Mouse (Mus musculus) ovary, adult 18-20 months (tissue): ENCODE results near the gene Phf12.
A peak's percentile ranks its signal among the peaks of the same experiment; 100 is the strongest.

Experiments
- DNase-seq: peaks from one replicate; pipeline ENCODE4 v3.0.0; 2022; ENCODE audit warnings: low spot score, mixed read lengths

The Phf12 gene

DNA sequence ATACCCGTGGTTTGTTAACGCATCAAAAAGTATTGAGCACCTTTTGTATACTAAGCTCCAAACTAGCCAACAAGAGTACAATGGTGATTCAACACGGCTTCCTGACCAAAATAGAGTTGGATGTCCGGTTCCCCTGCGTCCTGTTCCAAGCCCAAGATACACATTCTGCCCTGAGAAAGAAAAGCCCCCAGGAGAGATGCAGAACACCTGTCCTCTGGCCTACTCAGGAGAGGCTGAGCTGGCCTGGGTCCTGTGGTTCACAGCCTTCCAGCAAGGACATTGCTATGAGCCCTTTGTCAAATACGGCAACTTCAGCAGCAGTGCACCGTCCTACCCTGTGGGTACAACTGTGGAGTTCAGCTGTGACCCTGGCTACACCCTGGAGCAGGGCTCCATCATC is 9.0 kb upstream of the Phf12 start:
- no peak for DNase-seq

DNA sequence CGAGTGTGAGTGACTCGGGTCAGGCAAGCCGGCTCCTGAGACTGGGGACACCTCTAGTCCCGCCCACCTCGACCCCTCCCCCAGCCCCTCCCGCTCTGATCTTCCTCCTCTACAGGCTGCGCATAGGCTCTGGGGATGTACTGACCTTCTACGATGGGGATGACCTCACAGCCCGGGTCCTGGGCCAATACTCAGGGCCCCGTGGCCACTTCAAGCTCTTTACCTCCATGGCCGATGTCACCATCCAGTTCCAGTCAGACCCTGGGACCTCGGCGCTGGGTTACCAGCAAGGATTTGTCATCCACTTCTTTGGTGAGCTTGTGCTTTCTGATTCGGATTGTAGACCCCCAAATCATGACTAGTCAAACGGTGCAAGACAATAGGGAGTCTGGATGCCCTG is 8.2 kb upstream of the Phf12 start:
- DNase-seq: no peak

- DNase-seq: no peak
Measured at GRCm38 (mm10) chr11:77975873-77976272, 6.7 kb upstream of the Phf12 start.

DNA sequence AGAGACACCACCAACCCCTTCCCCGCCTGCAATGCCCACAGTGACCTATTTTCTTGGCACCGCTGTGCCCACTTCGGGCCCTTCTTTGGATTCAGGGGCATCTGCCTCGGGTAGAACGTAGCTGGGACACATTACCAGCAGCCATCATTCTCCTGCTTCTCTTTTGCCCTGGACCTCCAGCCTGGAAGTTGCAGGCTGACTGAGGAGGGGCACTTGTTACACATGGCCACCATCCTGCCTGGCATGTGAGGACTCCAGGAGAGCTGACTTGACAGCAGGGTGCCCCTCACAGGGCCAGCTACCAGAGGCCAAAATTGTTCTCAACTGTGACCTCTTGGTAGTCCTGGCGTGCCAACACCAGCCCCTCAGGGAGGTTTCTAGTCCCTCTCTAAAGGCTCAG is 4.4 kb upstream of the Phf12 start:
- DNase-seq: no peak

DNA sequence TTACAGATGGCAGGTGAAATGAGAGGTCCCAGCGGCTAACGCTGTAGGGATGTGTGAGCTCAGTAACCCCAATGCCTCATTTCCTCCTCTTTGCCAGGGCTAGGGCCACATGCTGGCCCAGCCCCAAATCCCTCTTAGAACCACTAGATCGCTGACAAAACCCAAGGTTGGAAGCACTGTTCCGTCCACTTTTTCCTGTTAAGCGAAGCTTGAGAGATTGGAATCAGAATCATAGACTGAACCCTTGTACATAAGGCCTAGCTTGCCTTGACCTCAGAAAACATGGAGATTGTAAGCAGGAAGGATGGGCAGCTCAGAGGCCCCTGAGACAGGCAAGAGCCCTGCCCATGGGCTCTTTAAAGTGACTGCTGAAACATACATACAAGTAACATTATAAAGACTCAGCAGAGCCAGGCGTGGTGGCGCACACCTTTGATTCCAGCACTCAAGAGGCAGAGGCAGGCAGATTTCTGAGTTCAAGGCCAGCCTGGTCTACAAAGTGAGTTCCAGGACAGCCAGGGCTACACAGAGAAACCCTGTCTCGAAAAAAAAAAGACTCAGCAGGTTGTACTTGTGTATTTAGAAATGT is 3.2 kb upstream of the Phf12 start:
- DNase-seq: no peak

DNA sequence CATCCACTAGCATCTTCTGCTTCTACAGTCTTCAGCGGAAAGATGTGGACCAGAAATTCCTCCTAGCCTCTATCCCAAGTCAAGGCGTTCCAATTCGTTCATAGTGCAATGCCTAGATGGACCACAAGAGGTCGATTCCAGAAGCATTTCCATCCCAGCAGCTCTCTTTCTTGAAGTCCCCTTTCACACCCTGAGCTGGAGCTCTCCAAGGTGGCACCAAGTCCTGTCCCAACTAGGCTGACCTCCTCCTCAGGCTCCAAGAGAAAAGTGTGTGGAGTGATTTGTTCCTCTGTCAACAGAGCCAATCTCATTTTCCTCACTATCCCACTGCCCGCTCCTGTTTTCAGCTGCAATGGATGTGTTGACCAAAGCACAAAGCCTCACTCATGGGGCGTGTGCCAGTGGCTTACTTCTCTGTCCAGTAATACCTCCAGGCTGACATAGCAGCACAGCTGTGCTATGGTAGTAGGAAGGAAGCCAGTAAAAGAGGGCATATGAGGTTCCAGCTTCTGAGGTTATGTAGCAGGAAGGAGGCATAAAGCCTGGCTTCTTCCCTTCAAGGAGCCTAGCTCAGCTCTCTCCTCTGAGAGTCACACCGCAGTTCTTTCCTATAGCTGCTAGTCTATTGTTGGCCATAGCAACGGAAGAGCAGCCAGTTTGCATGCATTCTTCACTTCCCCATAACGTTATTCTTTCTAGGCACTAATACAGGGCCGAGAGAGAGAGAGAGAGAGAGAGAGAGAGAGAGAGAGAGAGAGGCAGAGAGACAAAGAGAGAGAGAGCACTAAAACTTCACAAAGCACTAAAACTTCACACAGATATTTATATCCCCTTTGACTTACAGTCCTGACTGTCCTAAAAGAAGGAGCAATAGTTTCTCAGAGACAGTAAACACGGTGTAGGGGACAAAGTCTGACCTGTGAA is 2.0 kb upstream of the Phf12 start:
- DNase-seq: no peak

DNA sequence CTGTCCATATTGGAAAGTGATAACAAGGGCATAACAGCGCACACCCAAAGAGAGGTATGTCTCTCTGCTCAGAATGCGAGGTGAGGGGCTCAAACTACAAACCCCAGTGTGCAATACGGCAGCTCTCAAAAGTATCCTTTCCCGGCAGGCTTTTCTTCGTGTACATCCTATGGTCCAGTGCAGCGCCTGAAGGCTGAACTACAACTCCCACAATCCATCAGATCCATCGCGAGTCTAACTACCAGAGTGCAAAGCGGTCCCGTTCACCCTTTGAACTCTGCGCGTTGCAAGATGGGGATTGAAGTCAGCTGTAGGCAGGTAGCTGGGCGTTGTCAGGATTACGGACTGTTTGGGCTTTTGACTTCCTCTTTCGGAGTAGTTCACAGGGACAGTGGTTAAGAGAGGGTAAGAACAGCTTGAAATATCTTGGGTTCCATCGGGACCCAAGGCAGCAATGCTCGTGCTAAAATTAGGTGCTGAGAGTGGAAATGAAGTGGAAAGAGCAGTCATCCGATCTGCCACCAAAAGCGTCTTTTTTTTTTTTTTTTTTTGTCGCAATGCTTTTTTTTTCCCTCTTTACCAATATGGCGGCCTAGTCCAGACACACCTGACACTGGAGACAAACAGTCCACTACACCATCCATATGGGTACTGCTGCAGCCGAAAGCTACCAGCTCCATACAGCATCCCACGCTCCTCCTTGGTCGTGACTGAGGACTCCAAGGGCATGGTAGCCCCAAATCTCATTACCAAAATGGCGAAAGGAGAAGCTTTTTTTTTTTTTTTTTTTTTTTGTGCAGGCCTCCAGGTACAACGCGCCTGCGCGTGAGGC is 729 bp upstream of the Phf12 start:
- DNase-seq: peak; percentile 97

GRCm38 (mm10) chr11:77983191-77983936 is 810 bp downstream of the Phf12 start:
- peak; percentile 46 for DNase-seq

GRCm38 (mm10) chr11:77983937-77984835 is 1.6 kb downstream of the Phf12 start:
- DNase-seq: peak; percentile 40

DNA sequence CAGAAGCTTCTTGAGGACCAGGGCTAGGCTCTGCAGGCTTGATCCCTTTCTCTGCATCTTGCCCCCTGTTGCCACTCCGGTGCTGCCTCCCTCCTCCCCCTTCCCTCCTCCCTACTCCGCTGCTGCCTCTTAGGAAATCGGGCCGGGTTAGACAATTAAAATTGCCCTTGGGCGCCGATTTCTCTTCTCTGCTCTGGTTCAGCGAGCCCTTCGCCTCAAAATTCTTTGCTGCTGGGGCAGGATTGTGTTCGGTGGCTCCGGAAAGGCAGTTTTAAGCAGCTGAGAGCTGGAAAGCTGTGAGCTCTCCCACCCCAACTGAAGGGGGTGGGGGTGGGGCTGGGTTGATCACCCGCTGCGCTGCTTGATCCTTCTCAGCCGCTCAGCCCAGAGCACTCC is 2.3 kb downstream of the Phf12 start:
- DNase-seq: no peak

- DNase-seq: no peak
Measured at GRCm38 (mm10) chr11:77985541-77986065, 3.0 kb downstream of the Phf12 start.

GRCm38 (mm10) chr11:77989071-77989690 is 6.6 kb downstream of the Phf12 start:
- no peak for DNase-seq

GRCm38 (mm10) chr11:77995556-77995955 is 13.0 kb downstream of the Phf12 start:
- DNase-seq: no peak

GRCm38 (mm10) chr11:78006446-78006845 is 23.9 kb downstream of the Phf12 start:
- no peak for DNase-seq

- DNase-seq: no peak
Measured at GRCm38 (mm10) chr11:78019676-78020075, 37.1 kb downstream of the Phf12 start.

- no peak for DNase-seq
Measured at GRCm38 (mm10) chr11:78023607-78024006, 41.1 kb downstream of the Phf12 start.

DNA sequence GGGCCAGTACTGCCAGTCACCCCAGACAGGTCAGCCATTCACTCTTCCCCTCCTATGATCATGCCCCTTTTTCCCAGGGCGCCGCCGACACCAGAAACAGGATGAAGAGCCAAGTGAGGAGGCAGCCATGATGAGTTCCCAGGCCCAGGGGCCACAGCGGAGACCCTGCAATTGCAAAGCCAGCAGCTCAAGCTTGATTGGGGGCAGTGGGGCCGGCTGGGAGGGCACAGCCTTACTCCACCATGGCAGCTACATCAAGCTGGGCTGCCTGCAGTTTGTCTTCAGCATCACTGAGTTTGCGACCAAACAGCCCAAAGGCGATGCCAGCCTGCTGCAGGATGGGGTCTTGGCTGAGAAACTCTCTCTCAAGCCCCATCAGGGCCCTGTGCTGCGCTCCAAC is 46.7 kb downstream of the Phf12 start:
- no peak for DNase-seq

GRCm38 (mm10) chr11:78030600-78030999 is 48.0 kb downstream of the Phf12 start:
- no peak for DNase-seq

DNA sequence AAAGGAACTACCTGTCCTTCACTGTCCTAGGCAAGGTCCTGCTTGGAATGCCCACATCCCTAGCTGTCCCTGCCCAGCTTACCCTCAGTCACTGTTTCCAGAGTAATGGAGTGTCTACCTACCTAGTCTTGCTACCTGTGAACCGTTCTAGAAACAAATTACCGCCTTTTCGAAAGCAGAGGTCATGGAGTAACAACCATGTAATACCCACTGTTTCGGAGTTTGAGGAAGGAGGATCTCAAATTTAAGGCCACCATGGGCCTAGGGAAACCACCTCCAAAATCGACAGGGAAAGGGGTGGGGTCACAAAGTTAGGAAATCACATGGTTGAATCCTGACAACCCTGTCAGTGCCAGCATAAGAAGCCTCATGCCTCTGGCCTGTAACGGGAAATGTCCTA is 48.8 kb downstream of the Phf12 start:
- DNase-seq: no peak
